In genomic region chr17:45806831-45807230, GRCm38 (mm10) we compare ENCODE assay signal across 16 mouse cellular contexts.
A peak's percentile ranks its signal among the peaks of the same experiment; 100 is the strongest.
DNase-seq lines count a peak whose midpoint lies in the region; ATAC-seq and TF ChIP-seq lines count a peak whose summit lies in the region.
"Had no signal": no experiment of that assay in that cellular context is flagged by ENCODE, and none has a peak within 500 bp of the region (broad histone marks: within the 10 kb centered on the region; RNA-seq: fewer than 3 reads in every experiment).

No protein-coding gene starts in this region.

- no peaks in the 10 kb centered on the region for H3K9me3 ChIP-seq in hindbrain, embryonic 11.5 days (ENCODE audit: control insufficient read depth, low read length)
- no peaks in the 10 kb centered on the region for H3K9me3 ChIP-seq in hindbrain, embryonic 13.5 days
- H3K9me3 ChIP-seq in midbrain, embryonic 10.5 days (replicated peaks) = no peaks in the 10 kb centered on the region
- H3K9me3 ChIP-seq in midbrain, postnatal 0 days (ENCODE audit: low read length) = no peaks in the 10 kb centered on the region
- H3K9me3 ChIP-seq: heart, embryonic 13.5 days; midbrain, embryonic 13.5 days had no signal

- no peaks in the 10 kb centered on the region for H3K36me3 ChIP-seq in hindbrain, embryonic 11.5 days (ENCODE audit: control insufficient read depth, insufficient read depth, low read length)
- no peaks in the 10 kb centered on the region for H3K36me3 ChIP-seq in hindbrain, embryonic 13.5 days
- no peaks in the 10 kb centered on the region for H3K36me3 ChIP-seq in midbrain, embryonic 10.5 days
- H3K36me3 ChIP-seq in midbrain, postnatal 0 days (ENCODE audit: insufficient read depth, low read length) = no peaks in the 10 kb centered on the region
- no peaks in the 10 kb centered on the region for H3K36me3 ChIP-seq in macrophage (ENCODE audit: inconsistent target)
- H3K36me3 ChIP-seq: heart, embryonic 13.5 days; midbrain, embryonic 13.5 days had no signal

- WGBS in hindbrain, embryonic 11.5 days = 83% methylated on average over 4 of the region's 4 CpGs
- 70% methylated on average over 4 of the region's 4 CpGs for WGBS in hindbrain, embryonic 13.5 days
- WGBS in midbrain, embryonic 10.5 days = 72% methylated on average over 4 of the region's 4 CpGs
- WGBS in midbrain, postnatal 0 days = 81% methylated on average over 4 of the region's 4 CpGs
- WGBS in macrophage (ENCODE audit: missing documents) = 86% methylated on average over 4 of the region's 4 CpGs

- no peak overlapping the region for H3K4me3 ChIP-seq in hindbrain, embryonic 11.5 days (ENCODE audit: low read depth, low read length)
- H3K4me3 ChIP-seq in hindbrain, embryonic 13.5 days = no peak overlapping the region
- no peak overlapping the region for H3K4me3 ChIP-seq in midbrain, embryonic 10.5 days
- no peak overlapping the region for H3K4me3 ChIP-seq in midbrain, postnatal 0 days (ENCODE audit: low read depth, low read length)
- no peak overlapping the region for H3K4me3 ChIP-seq in macrophage (ENCODE audit: inconsistent target)
- H3K4me3 ChIP-seq: heart, embryonic 13.5 days; midbrain, embryonic 13.5 days had no signal

- H3K79me2 ChIP-seq in macrophage (ENCODE audit: inconsistent target) = no peaks in the 10 kb centered on the region

- no peak overlapping the region for H3K4me2 ChIP-seq in hindbrain, embryonic 11.5 days (replicated peaks; ENCODE audit: low read depth, low read length)
- no peak overlapping the region for H3K4me2 ChIP-seq in hindbrain, embryonic 13.5 days
- no peak overlapping the region for H3K4me2 ChIP-seq in midbrain, postnatal 0 days (ENCODE audit: low read depth, low read length, poor library complexity, severe bottlenecking)
- H3K4me2 ChIP-seq: heart, embryonic 13.5 days; hindbrain, embryonic 14.5 days; midbrain, embryonic 13.5 days had no signal

- H3K9ac ChIP-seq in hindbrain, embryonic 11.5 days (ENCODE audit: low read depth, low read length) = no peak overlapping the region
- no peak overlapping the region for H3K9ac ChIP-seq in hindbrain, embryonic 13.5 days
- no peak overlapping the region for H3K9ac ChIP-seq in midbrain, postnatal 0 days (replicated peaks; ENCODE audit: low read length, poor library complexity, severe bottlenecking)
- H3K9ac ChIP-seq: hindbrain, embryonic 14.5 days; liver, postnatal 0 days; midbrain, embryonic 13.5 days had no signal

- H3K27ac ChIP-seq in hindbrain, embryonic 11.5 days (ENCODE audit: low read depth, low read length) = no peak overlapping the region
- no peak overlapping the region for H3K27ac ChIP-seq in hindbrain, embryonic 13.5 days
- peak overlapping the region; percentile 77 for H3K27ac ChIP-seq in midbrain, embryonic 10.5 days (replicated peaks)
- H3K27ac ChIP-seq in midbrain, postnatal 0 days (ENCODE audit: low read depth, low read length) = no peak overlapping the region
- H3K27ac ChIP-seq in macrophage = peak overlapping the region; percentile 72
- H3K27ac ChIP-seq: heart, embryonic 13.5 days; hindbrain, embryonic 14.5 days had no signal

- no peak for ATAC-seq in hindbrain, embryonic 11.5 days (ENCODE audit: low FRiP score)
- ATAC-seq in hindbrain, embryonic 13.5 days (ENCODE audit: low FRiP score) = no peak
- ATAC-seq in midbrain, postnatal 0 days (ENCODE audit: low FRiP score) = no peak
- ATAC-seq: activated CD4-positive, CD25-positive, alpha-beta regulatory T cell, adult 4 months; liver, postnatal 0 days had no signal

- peak; percentile 21 for DNase-seq in cerebellum, adult 9-11 months
- no peak for DNase-seq in cerebellum, adult 11 months
- DNase-seq in hindbrain, embryonic 11.5 days (ENCODE audit: low spot score) = peak; percentile 8
- DNase-seq in midbrain, embryonic 10.5 days (ENCODE audit: low spot score) = no peak
- no peak for DNase-seq in midbrain, postnatal 0 days (ENCODE audit: low spot score)
- DNase-seq in layer of hippocampus, postnatal 36 days = no peak
- DNase-seq: cerebellum, adult 11-12 months; kidney, adult 18-20 months; liver, postnatal 0 days; thymus, postnatal 25 days had no signal

- no peaks in the 10 kb centered on the region for H3K27me3 ChIP-seq in hindbrain, embryonic 11.5 days (ENCODE audit: control insufficient read depth, insufficient read depth, low read length)
- H3K27me3 ChIP-seq in hindbrain, embryonic 13.5 days = peaks cover 29% of the 10 kb centered on the region
- peaks cover 44% of the 10 kb centered on the region for H3K27me3 ChIP-seq in midbrain, embryonic 10.5 days (ENCODE audit: low read depth, poor library complexity, severe bottlenecking)
- peaks cover 13% of the 10 kb centered on the region for H3K27me3 ChIP-seq in midbrain, postnatal 0 days (ENCODE audit: insufficient read depth, low read length)

- no peak for TF ChIP-seq CTCF in midbrain, postnatal 0 days (IDR thresholded peaks at IDR 0.05)

- 0 out of 2 replicates have a peak, but pooled peaks cover 5% of the 10 kb centered on the region for H3K4me1 ChIP-seq in hindbrain, embryonic 11.5 days (replicated peaks; ENCODE audit: control insufficient read depth, insufficient read depth, low read length)
- H3K4me1 ChIP-seq in hindbrain, embryonic 13.5 days (replicated peaks) = peaks cover 21% of the 10 kb centered on the region
- H3K4me1 ChIP-seq in midbrain, embryonic 10.5 days = peaks cover 36% of the 10 kb centered on the region
- no peaks in the 10 kb centered on the region for H3K4me1 ChIP-seq in midbrain, postnatal 0 days (ENCODE audit: insufficient read depth, low read length)

Comparison
In these comparisons a context has a peak if more than half of its experiments do, and no peak if none do; other contexts are left out.
1. DNase-seq: peak in cerebellum, adult 9-11 months (single experiment) and hindbrain, embryonic 11.5 days (single experiment); none in cerebellum, adult 11 months (single experiment), midbrain, embryonic 10.5 days (single experiment), midbrain, postnatal 0 days (single experiment) and layer of hippocampus, postnatal 36 days (0 of 2).
2. H3K27ac ChIP-seq: peak in midbrain, embryonic 10.5 days (single experiment) and macrophage (single experiment); none in hindbrain, embryonic 11.5 days (single experiment), hindbrain, embryonic 13.5 days (single experiment) and midbrain, postnatal 0 days (single experiment).